Mouse (Mus musculus): Measurements from ENCODE around the gene Cnn2. TPM values are rescaled to one million over a fixed set of nuclear protein-coding genes. Genes with fewer than 3 reads are reported as not detected.

Gene Cnn2
- polyA plus RNA-seq, 1 experiment: 387 TPM

- WGBS: 92% methylated on average over 5 of the region's 5 CpGs
- Histone ChIP-seq H3K4me3 (replicated peaks; ENCODE audit: extremely low read depth, low read depth, low read length) (no peak overlapping the region), H3K4me1 (ENCODE audit: control insufficient read depth, insufficient read depth, low read length) (no peaks in the 10 kb centered on the region)
- no peak for TF ChIP-seq CTCF (IDR thresholded peaks at IDR 0.05; ENCODE audit: insufficient read depth, low read length)
- TF ChIP-seq POLR2A (IDR thresholded peaks at IDR 0.05; ENCODE audit: borderline replicate concordance, extremely low read depth, low read depth, low read length): no peak
- no peak for DNase-seq
Observed at GRCm38 (mm10) chr10:79966886-79967400, 21.4 kb upstream of the Cnn2 start.

DNA sequence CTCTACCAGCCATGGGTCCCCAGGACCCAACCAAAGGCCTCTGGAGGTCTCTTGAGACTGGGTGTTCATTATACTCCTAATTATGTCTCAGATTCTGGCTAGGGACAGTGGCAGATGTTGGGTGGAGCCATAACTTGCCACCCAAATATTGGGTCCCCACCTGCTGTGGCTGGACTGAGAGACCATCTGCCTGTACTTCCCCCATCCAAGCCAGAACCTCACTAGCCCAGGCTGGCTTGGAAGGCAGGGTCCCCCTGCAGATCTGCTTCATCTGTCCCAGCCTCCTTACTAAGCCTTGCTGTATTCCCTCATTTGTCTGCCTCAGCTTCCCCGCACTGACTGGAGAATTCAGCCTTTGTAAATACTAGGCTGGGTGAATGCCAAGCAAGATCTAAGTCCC lies 20.2 kb upstream of the Cnn2 start:
- TF ChIP-seq CTCF (IDR thresholded peaks at IDR 0.05; ENCODE audit: insufficient read depth, low read length): no peak
- TF ChIP-seq POLR2A (IDR thresholded peaks at IDR 0.05; ENCODE audit: borderline replicate concordance, extremely low read depth, low read depth, low read length): no peak
- 74% methylated on average over 1 of the region's 1 CpGs for WGBS
- Histone ChIP-seq H3K4me1 (ENCODE audit: control insufficient read depth, insufficient read depth, low read length) (no peaks in the 10 kb centered on the region), H3K4me3 (replicated peaks; ENCODE audit: extremely low read depth, low read depth, low read length) (no peak overlapping the region)
- DNase-seq: no peak

DNA sequence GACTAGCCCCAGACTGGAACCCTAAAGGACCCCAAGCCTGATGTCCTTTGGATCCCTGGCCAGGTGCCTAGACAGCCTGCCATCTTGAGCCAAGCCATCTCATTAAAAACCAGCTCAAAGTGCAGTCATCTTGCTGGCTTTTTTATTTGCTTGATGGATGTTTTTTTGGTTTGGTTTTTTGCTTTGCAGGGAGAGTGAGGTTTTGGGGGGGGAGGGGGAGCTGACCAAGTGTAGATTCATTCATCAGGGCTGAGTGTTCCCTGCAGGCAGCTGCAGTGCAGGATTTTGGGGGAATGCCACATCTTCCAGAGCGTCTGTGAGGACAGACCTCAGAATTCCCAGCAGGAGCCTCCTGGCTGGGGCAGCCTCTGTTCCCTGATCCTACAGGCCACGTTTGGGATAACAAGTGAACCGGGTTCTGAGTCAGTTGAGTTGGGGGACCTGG lies 19.2 kb upstream of the Cnn2 start:
- TF ChIP-seq POLR2A (IDR thresholded peaks at IDR 0.05; ENCODE audit: borderline replicate concordance, extremely low read depth, low read depth, low read length) (no peak), CTCF (IDR thresholded peaks at IDR 0.05; ENCODE audit: insufficient read depth, low read length) (no peak)
- DNase-seq: no peak
- WGBS: 30% methylated on average over 3 of the region's 3 CpGs
- no peaks in the 10 kb centered on the region for H3K4me1 ChIP-seq (ENCODE audit: control insufficient read depth, insufficient read depth, low read length)
- H3K4me3 ChIP-seq (replicated peaks; ENCODE audit: extremely low read depth, low read depth, low read length): no peak overlapping the region

- WGBS: 7% methylated on average over 47 of the region's 47 CpGs
- H3K4me3 ChIP-seq (replicated peaks; ENCODE audit: extremely low read depth, low read depth, low read length): no peak within 1 kb of the TSS
- no peak for TF ChIP-seq CTCF (IDR thresholded peaks at IDR 0.05; ENCODE audit: insufficient read depth, low read length)
- TF ChIP-seq POLR2A (IDR thresholded peaks at IDR 0.05; ENCODE audit: borderline replicate concordance, extremely low read depth, low read depth, low read length): no peak
Observed at GRCm38 (mm10) chr10:79970415-79971182, 17.8 kb upstream of the Cnn2 start, which contains the start of gene Grin3b. TSS of gene Grin3b (plus strand) at chr10:79970715.

GRCm38 (mm10) chr10:79971183-79971497 lies 17.2 kb upstream of the Cnn2 start:
- no peak for DNase-seq
- no peak overlapping the region for H3K4me3 ChIP-seq (replicated peaks; ENCODE audit: extremely low read depth, low read depth, low read length)
- 4% methylated on average over 21 of the region's 21 CpGs for WGBS
- TF ChIP-seq CTCF (IDR thresholded peaks at IDR 0.05; ENCODE audit: insufficient read depth, low read length): no peak
- no peak for TF ChIP-seq POLR2A (IDR thresholded peaks at IDR 0.05; ENCODE audit: borderline replicate concordance, extremely low read depth, low read depth, low read length)
- H3K4me1 ChIP-seq (ENCODE audit: control insufficient read depth, insufficient read depth, low read length): no peaks in the 10 kb centered on the region

More at GRCm38 (mm10) chr10:79970415-79971182, 17.8 kb upstream of the Cnn2 start, which contains the start of gene Grin3b:
- DNase-seq: no peak
- no peaks in the 10 kb centered on the region for H3K4me1 ChIP-seq (ENCODE audit: control insufficient read depth, insufficient read depth, low read length)

DNA sequence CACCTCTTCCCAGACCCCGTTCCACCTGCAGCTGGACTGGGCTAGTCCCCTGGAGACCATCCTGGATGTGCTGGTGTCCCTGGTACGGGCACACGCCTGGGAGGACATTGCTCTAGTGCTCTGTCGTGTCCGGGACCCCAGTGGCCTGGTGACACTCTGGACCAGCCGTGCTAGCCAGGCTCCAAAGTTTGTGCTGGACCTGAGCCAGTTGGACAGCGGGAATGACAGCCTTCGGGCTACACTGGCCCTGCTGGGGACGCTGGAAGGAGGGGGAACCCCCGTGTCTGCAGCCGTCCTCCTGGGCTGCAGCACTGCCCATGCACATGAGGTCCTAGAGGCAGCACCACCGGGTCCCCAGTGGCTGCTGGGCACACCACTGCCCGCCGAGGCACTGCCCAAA lies 15.6 kb upstream of the Cnn2 start:
- Histone ChIP-seq H3K4me1 (ENCODE audit: control insufficient read depth, insufficient read depth, low read length) (no peaks in the 10 kb centered on the region), H3K4me3 (replicated peaks; ENCODE audit: extremely low read depth, low read depth, low read length) (no peak overlapping the region)
- WGBS: 45% methylated on average over 14 of the region's 14 CpGs
- no peak for TF ChIP-seq CTCF (IDR thresholded peaks at IDR 0.05; ENCODE audit: insufficient read depth, low read length)
- TF ChIP-seq POLR2A (IDR thresholded peaks at IDR 0.05; ENCODE audit: borderline replicate concordance, extremely low read depth, low read depth, low read length): no peak
- DNase-seq: no peak

- no peaks in the 10 kb centered on the region for H3K4me1 ChIP-seq (ENCODE audit: control insufficient read depth, insufficient read depth, low read length)
- DNase-seq: no peak
- H3K4me3 ChIP-seq (replicated peaks; ENCODE audit: extremely low read depth, low read depth, low read length): no peak overlapping the region
- TF ChIP-seq POLR2A (IDR thresholded peaks at IDR 0.05; ENCODE audit: borderline replicate concordance, extremely low read depth, low read depth, low read length) (no peak), CTCF (IDR thresholded peaks at IDR 0.05; ENCODE audit: insufficient read depth, low read length) (no peak)
- WGBS: 85% methylated on average over 21 of the region's 21 CpGs
Observed at GRCm38 (mm10) chr10:79974087-79974486, 14.3 kb upstream of the Cnn2 start.

DNA sequence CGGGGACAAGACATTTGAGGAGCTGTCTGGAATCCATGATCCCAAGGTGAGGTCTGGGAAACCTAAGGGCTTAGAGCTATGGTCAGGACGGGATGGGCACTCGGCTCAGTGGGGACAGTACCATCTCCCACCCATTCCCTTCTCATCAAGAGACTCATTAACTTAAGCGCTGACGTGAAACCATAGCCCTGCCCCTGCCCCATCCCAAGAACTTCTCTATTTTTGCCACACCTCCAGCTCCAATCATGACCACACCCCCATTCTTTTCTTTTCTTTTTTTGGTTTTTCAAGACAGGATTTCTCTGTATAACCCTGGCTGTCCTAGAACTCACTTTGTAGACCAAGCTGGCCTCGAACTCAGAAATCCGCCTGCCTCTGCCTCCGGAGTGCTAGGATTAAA lies 13.7 kb upstream of the Cnn2 start:
- no peak for TF ChIP-seq CTCF (IDR thresholded peaks at IDR 0.05; ENCODE audit: insufficient read depth, low read length)
- TF ChIP-seq POLR2A (IDR thresholded peaks at IDR 0.05; ENCODE audit: borderline replicate concordance, extremely low read depth, low read depth, low read length): no peak
- 85% methylated on average over 8 of the region's 8 CpGs for WGBS
- no peak overlapping the region for H3K4me3 ChIP-seq (replicated peaks; ENCODE audit: extremely low read depth, low read depth, low read length)
- no peak for DNase-seq
- H3K4me1 ChIP-seq (ENCODE audit: control insufficient read depth, insufficient read depth, low read length): no peaks in the 10 kb centered on the region

DNA sequence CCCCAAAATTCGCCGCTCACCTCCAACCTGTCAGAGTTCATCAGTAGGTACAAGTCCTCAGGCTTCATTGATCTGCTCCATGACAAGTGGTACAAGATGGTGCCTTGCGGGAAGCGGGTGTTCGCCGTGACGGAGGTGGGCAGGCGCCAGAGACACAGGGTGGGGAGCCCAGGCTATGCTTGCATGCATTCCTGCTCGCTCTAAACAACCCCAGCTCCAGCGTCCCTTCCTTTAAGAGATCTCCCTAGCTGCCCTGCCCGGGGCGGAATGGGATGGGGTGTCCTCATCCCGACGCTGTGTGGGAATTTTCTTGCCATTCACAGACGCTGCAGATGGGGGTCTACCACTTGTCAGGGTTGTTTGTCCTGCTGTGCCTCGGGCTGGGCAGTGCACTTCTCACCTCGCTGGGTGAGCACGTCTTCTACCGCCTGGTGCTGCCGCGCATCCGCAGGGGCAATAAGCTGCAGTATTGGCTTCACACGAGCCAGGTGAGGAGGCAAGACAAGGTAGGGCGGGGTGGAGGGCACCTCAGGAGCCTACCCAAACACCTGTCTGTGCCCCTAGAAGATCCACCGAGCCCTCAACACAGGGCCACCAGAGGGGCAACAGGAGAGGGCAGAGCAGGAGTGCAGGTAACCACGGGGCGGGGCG lies 12.2 kb upstream of the Cnn2 start:
- no peak for DNase-seq
- WGBS: 89% methylated on average over 28 of the region's 28 CpGs
- Histone ChIP-seq H3K4me1 (ENCODE audit: control insufficient read depth, insufficient read depth, low read length) (no peaks in the 10 kb centered on the region), H3K4me3 (replicated peaks; ENCODE audit: extremely low read depth, low read depth, low read length) (no peak overlapping the region)
- TF ChIP-seq CTCF (IDR thresholded peaks at IDR 0.05; ENCODE audit: insufficient read depth, low read length) (no peak), POLR2A (IDR thresholded peaks at IDR 0.05; ENCODE audit: borderline replicate concordance, extremely low read depth, low read depth, low read length) (no peak)
